Mouse (Mus musculus): ENCODE measurements at regions not wholly inside any gene's neighbourhood (a gene's known extent, or its start where the extent isn't known, plus 50 kb on each side); places are given as distances from the start of the nearest gene placed in this dataset.

DNA sequence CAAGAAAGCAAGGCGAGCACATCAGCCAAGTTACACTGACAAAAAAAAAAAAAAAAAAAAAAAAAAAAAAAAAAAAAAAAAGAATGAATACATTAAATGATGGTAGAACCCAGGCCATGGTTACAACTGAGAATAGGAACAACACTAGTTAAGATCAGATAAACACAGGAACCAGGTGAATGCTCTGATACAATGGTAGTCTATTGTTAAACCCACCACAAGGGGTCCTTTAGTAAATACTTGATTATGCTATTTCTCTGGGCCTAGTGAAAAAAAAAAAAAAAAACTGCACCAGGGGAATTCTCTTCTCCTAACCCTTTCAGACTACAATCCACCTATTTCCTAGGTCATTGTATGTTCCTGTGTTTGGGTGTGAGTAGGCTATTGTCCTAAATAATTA, 2289.7 kb downstream of the Cntnap5b start:
- H3K4me3 ChIP-seq (ENCODE audit: control insufficient read depth in 1 of 2, insufficient read depth in 1 of 2, low read depth in 2 of 2, low read length in 2 of 2) = no peak overlapping the region
- no peaks in the 10 kb centered on the region for H3K4me1 ChIP-seq (ENCODE audit: control insufficient read depth in 1 of 2, insufficient read depth in 2 of 2, low read length in 2 of 2)
- no peaks in the 10 kb centered on the region for H3K79me2 ChIP-seq (ENCODE audit: control insufficient read depth, insufficient read depth, low read length, poor library complexity)
- H3K36me3 ChIP-seq (ENCODE audit: control insufficient read depth in 1 of 2, insufficient read depth in 2 of 2, low read length in 2 of 2) = no peaks in the 10 kb centered on the region
- no peak for DNase-seq (ENCODE audit: low read depth, low spot score)
- H3K9me3 ChIP-seq (replicated peaks; ENCODE audit: insufficient read depth, low read length) = no peaks in the 10 kb centered on the region; the same call in 1 of the 2 replicates
- TF ChIP-seq ZC3H11A (IDR thresholded peaks at IDR 0.05; ENCODE audit: low read depth, low read length) (no peak), ZNF384 (IDR thresholded peaks at IDR 0.05; ENCODE audit: low read depth, low read length) (0 out of 2 replicates have a peak, but pooled peaks have one; percentile 20)
- H3K27me3 ChIP-seq (ENCODE audit: control insufficient read depth in 1 of 2, insufficient read depth in 2 of 2, low read length in 2 of 2) = no peaks in the 10 kb centered on the region
- H3K9ac ChIP-seq (ENCODE audit: control insufficient read depth, low read depth, low read length, poor library complexity, severe bottlenecking) = no peak overlapping the region
- no peak overlapping the region for H3K27ac ChIP-seq (ENCODE audit: control insufficient read depth, low read depth, low read length)

DNA sequence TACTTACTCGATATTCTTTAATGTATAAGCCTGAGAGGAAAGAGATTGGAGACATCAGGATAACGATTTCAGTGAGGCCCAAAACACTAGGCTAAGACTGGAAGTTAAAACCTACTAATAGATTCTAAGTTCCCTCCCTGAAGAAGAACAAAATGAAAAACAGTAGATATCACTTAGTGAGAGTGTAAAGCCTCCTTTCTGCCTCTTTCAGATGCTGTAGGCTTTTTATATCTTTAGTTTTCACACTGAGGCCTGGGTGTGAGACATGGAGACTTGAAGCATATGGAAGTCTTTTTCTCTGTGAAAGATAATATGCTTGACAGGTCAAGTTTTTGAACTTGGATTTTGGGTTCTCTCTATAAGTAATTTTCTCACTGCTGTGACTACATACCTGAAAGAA, 2333.1 kb downstream of the Cntnap5b start:
- no peaks in the 10 kb centered on the region for H3K4me1 ChIP-seq (ENCODE audit: control insufficient read depth in 1 of 2, insufficient read depth in 2 of 2, low read length in 2 of 2)
- no peaks in the 10 kb centered on the region for H3K36me3 ChIP-seq (ENCODE audit: control insufficient read depth in 1 of 2, insufficient read depth in 2 of 2, low read length in 2 of 2)
- H3K27me3 ChIP-seq (ENCODE audit: control insufficient read depth in 1 of 2, insufficient read depth in 2 of 2, low read length in 2 of 2) = no peaks in the 10 kb centered on the region
- no peaks in the 10 kb centered on the region for H3K9me3 ChIP-seq (replicated peaks; ENCODE audit: insufficient read depth, low read length)
- no peak overlapping the region for H3K4me3 ChIP-seq (ENCODE audit: control insufficient read depth in 1 of 2, insufficient read depth in 1 of 2, low read depth in 2 of 2, low read length in 2 of 2)
- no peaks in the 10 kb centered on the region for H3K79me2 ChIP-seq (ENCODE audit: control insufficient read depth, insufficient read depth, low read length, poor library complexity)
- H3K27ac ChIP-seq (ENCODE audit: control insufficient read depth, low read depth, low read length) = no peak overlapping the region
- no peak for DNase-seq (ENCODE audit: low read depth, low spot score)
- no peak overlapping the region for H3K9ac ChIP-seq (ENCODE audit: control insufficient read depth, low read depth, low read length, poor library complexity, severe bottlenecking)
- no peak for TF ChIP-seq JUND (IDR thresholded peaks at IDR 0.05; ENCODE audit: low read depth, low read length)
- no peak for TF ChIP-seq TCF12 (IDR thresholded peaks at IDR 0.05; ENCODE audit: low read depth, low read length)
- TF ChIP-seq MYB (IDR thresholded peaks at IDR 0.05; ENCODE audit: low read depth, low read length) = no peak
- TF ChIP-seq GATA1 (IDR thresholded peaks at IDR 0.05; ENCODE audit: low read depth, low read length) = no peak
- TF ChIP-seq CHD2 (IDR thresholded peaks at IDR 0.05; ENCODE audit: low read length) = no peak
- TF ChIP-seq EP300 (IDR thresholded peaks at IDR 0.05; ENCODE audit: low read depth in 1 of 2, low read length in 2 of 2) = no peak
- no peak for TF ChIP-seq E2F4 (IDR thresholded peaks at IDR 0.05; ENCODE audit: borderline replicate concordance, low read depth, low read length)
- TF ChIP-seq RCOR1 (IDR thresholded peaks at IDR 0.05; ENCODE audit: low read depth, low read length) = no peak
- TF ChIP-seq BHLHE40 (IDR thresholded peaks at IDR 0.05; ENCODE audit: borderline replicate concordance, low read depth, low read length) = no peak
- no peak for TF ChIP-seq MEF2A (IDR thresholded peaks at IDR 0.05; ENCODE audit: extremely low read depth, insufficient replicate concordance, low read depth, low read length, poor library complexity, severe bottlenecking)
- TF ChIP-seq ZNF384 (IDR thresholded peaks at IDR 0.05; ENCODE audit: low read depth, low read length) = no peak
- no peak for TF ChIP-seq ZC3H11A (IDR thresholded peaks at IDR 0.05; ENCODE audit: low read depth, low read length)

DNA sequence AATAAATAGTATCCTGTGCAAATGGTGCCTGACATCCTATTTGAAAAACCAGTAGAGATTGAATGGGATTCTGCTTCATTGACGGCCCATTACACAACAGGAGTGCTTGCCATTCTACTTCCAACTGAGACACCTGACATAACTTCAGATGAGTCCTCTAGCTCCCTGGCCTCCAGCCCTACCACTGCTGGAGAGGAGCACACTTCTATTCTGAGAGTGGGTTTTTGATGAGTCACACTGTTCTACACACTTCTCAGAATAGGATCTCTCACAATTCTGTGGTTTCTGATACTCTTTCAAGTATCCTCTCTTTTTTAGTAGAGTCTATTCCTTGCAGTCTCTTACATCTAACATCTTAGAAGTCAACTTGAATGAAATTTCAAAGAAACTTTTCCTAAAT, 2366.5 kb downstream of the Cntnap5b start:
- Histone ChIP-seq H3K9me3 (replicated peaks; ENCODE audit: insufficient read depth, low read length) (no peaks in the 10 kb centered on the region), H3K9ac (ENCODE audit: control insufficient read depth, low read depth, low read length, poor library complexity, severe bottlenecking) (no peak overlapping the region), H3K36me3 (ENCODE audit: control insufficient read depth in 1 of 2, insufficient read depth in 2 of 2, low read length in 2 of 2) (no peaks in the 10 kb centered on the region), H3K4me1 (ENCODE audit: control insufficient read depth in 1 of 2, insufficient read depth in 2 of 2, low read length in 2 of 2) (no peaks in the 10 kb centered on the region), H3K27me3 (ENCODE audit: control insufficient read depth in 1 of 2, insufficient read depth in 2 of 2, low read length in 2 of 2) (no peaks in the 10 kb centered on the region), H3K27ac (ENCODE audit: control insufficient read depth, low read depth, low read length) (no peak overlapping the region), H3K4me3 (ENCODE audit: control insufficient read depth in 1 of 2, insufficient read depth in 1 of 2, low read depth in 2 of 2, low read length in 2 of 2) (no peak overlapping the region), H3K79me2 (ENCODE audit: control insufficient read depth, insufficient read depth, low read length, poor library complexity) (no peaks in the 10 kb centered on the region)
- TF ChIP-seq GABPA (IDR thresholded peaks at IDR 0.05; ENCODE audit: low read depth, low read length) = no peak
- no peak for TF ChIP-seq USF1 (IDR thresholded peaks at IDR 0.05; ENCODE audit: low read depth, low read length)
- no peak for TF ChIP-seq POLR2AphosphoS2 (IDR thresholded peaks at IDR 0.05; ENCODE audit: low read length)
- no peak for TF ChIP-seq ETS1 (IDR thresholded peaks at IDR 0.05; ENCODE audit: low read depth, low read length)
- TF ChIP-seq ZNF384 (IDR thresholded peaks at IDR 0.05; ENCODE audit: low read depth, low read length) = no peak
- TF ChIP-seq MAFK (IDR thresholded peaks at IDR 0.05; ENCODE audit: borderline replicate concordance, low read depth, low read length) = no peak
- no peak for TF ChIP-seq HCFC1 (IDR thresholded peaks at IDR 0.05; ENCODE audit: low read depth, low read length)
- no peak for TF ChIP-seq POLR2A (IDR thresholded peaks at IDR 0.05; ENCODE audit: control insufficient read depth in 1 of 2, insufficient read depth in 1 of 2, low read depth in 1 of 2, low read length in 2 of 2, poor library complexity in 1 of 2)
- TF ChIP-seq KAT2A (conservative IDR thresholded peaks at IDR 0.05; ENCODE audit: low read depth, low read length) = no peak
- no peak for TF ChIP-seq MXI1 (IDR thresholded peaks at IDR 0.05; ENCODE audit: low read depth, low read length)
- no peak for TF ChIP-seq CHD2 (IDR thresholded peaks at IDR 0.05; ENCODE audit: low read length)
- TF ChIP-seq CTCF (IDR thresholded peaks at IDR 0.05 in 2 of 3, conservative IDR thresholded peaks at IDR 0.05 in 1 of 3; ENCODE audit: control insufficient read depth in 1 of 3, insufficient read depth in 1 of 3, low read depth in 2 of 3, low read length in 3 of 3, poor library complexity in 1 of 3, severe bottlenecking in 1 of 3) = no peak
- TF ChIP-seq CHD1 (IDR thresholded peaks at IDR 0.05; ENCODE audit: low read depth, low read length) = no peak
- no peak for TF ChIP-seq NELFE (IDR thresholded peaks at IDR 0.05; ENCODE audit: low read depth, low read length)
- DNase-seq (ENCODE audit: low read depth, low spot score) = no peak
